Mouse (Mus musculus) ES-Bruce4 (cell line): Measurements from ENCODE around the gene Grhl3.
A peak's percentile ranks its signal among the peaks of the same experiment; 100 is the strongest.
"Not testable (repeated sequence)": the region's sequence is repeated elsewhere in the genome, so short reads cannot be mapped to it uniquely, and the experiment has no call there.

Experiments
- CTCF ChIP-seq: IDR thresholded peaks from one replicate; pipeline ENCODE4 v1.8.1; 2011; ENCODE audit warnings: low read depth, low read length
- EP300 ChIP-seq: IDR thresholded peaks from 2 replicates; pipeline ENCODE4 v1.6.1; 2011; ENCODE audit warnings: low read depth, low read length; ENCODE audit not compliant: insufficient read depth
- POLR2A ChIP-seq: IDR thresholded peaks from one replicate; pipeline ENCODE4 v1.8.1; 2011; ENCODE audit warnings: low read length; ENCODE audit not compliant: insufficient read depth

GRCm38 (mm10) chr4:135615307-135615706, 41.9 kb upstream of the Grhl3 start:
- not testable (repeated sequence) for TF ChIP-seq EP300, CTCF
- peak; percentile 57 for TF ChIP-seq POLR2A
